Mouse (Mus musculus) heart, adult 8-10 months (tissue): Measurements from ENCODE around the gene Ercc8. TPM values are rescaled to one million over a fixed set of nuclear protein-coding genes. Genes with fewer than 3 reads are reported as not detected.

Experiments
- DNase-seq: peaks from one replicate; pipeline ENCODE4 v3.0.0; 2022; ENCODE audit warnings: low spot score
- total RNA-seq, 4 experiments: library from RNA; stranded (reverse); gene quantifications; 2 replicates each; pipeline ENCODE4 v1.2.4; 2022

The Ercc8 gene
- total RNA-seq, 4 experiments from 2014 or later: 4.0 to 8.0 (median 5.6) TPM

DNA sequence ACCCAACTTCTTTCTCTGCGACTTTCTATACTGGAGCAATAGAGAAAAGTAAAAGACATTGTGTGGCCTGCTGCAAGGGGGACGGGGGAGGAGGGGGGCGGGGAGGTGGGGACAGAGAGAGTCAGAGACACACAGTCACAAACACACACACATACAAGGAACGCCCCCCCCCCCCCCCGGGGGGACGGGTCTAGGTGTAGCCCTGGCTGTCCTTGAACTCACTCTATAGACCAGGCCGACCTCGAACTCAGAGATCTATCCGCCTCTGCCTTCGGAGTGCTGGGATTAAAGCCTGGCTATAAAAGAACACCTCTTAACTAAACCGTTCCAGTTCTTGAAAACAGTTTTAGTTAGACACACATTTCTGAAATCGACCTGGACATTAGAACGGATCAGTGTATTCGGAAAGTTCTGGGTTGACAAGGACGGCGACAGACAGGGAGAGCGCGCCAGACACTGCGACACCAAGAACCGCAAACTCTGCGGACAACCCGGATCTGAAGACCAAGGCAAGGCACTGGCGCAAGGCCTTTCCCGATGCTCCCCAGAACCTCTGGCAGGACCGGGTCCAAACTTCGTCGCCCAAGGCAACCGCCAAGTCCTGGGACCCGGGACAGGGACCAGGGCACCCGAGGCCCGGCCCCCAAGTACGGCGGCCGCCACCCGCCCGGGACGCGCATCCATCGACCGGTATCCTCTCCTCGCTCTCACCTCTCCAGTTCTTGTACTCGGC is 633 bp upstream of the Ercc8 start:
- no peak for DNase-seq

DNA sequence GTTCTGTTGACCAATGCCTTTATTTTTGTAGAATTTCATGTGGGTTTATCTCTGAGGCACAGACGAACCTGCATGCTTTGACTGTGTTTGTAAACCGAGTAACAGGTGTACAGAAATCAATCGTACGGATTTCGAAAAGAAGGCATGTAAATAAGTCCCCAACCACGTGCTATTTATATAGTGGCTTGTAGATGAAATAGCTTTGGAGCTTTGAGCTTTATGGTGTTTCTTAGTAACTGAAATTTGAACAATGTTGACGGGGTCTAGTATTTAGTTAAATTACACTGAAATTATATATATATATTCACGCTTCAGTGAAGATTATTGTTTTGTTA is 677 bp downstream of the Ercc8 start:
- DNase-seq: no peak

DNA sequence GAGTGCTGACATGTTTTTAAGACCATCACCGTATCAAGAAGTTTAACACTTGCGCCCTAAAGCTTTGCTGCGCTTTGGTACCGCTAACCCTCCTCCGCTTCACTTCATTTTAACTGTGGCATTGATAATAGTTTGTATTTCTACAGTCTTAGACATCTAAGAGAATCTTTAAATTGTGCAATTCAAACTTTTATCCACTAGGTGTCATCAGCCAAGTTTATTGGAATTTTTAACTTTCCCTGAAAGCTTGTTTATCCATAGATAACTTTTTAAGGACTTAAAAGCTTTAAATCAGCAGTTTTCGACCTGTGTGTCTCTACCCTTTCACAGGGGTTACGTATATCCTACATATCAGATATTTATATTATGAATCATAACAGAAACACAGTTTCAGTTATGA is 1.4 kb downstream of the Ercc8 start:
- peak; percentile 26 for DNase-seq

- DNase-seq: no peak
These were observed 5.4 kb downstream of the Ercc8 start for GRCm38 (mm10) chr13:108163912-108164311.

GRCm38 (mm10) chr13:108164621-108165020 is 6.1 kb downstream of the Ercc8 start:
- DNase-seq: no peak

- DNase-seq: no peak
These were observed 11.5 kb downstream of the Ercc8 start for GRCm38 (mm10) chr13:108170002-108170401.

DNA sequence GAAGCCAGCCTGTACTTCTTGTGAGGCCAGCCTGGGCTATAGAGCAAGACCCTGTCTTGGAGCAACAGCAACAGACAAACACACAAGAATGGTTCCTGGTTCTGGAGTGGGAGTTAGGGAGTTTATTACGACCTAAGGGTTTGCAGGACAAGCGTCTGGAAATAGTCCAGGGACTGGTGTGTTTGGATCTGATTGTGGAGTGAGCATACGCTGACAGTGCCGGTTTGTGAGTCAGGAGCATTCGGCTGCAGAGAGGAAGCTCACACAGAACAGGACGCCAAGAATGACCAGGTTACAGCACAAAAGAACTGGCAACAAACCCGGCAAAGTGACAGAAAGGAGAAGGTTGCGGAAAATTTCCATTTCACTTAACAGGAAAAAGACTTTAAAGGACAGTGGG is 12.0 kb downstream of the Ercc8 start:
- no peak for DNase-seq

- DNase-seq: no peak
These were observed 21.1 kb downstream of the Ercc8 start for GRCm38 (mm10) chr13:108179618-108180017.

DNA sequence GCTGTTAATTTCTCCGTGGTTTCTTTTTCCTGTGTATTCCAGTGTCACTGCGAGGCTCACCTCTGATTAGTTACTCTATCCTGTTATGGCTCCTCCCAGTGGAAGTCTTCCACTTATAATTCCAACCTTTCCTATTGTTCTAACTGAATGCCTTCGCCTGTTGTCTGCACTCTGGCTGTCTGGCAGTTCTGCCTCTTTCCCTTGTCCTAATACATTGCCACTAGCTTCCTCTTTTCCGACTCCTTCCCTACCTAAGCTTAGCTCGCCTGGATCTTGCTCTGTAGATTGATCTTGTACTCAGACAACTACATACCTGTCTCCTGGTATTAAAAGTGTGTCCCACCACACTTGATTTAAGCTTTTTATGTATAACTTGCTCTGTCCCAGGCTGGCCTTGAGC is 22.3 kb downstream of the Ercc8 start:
- DNase-seq: no peak

- DNase-seq: no peak
These were observed 26.3 kb downstream of the Ercc8 start for GRCm38 (mm10) chr13:108184743-108185255.

DNA sequence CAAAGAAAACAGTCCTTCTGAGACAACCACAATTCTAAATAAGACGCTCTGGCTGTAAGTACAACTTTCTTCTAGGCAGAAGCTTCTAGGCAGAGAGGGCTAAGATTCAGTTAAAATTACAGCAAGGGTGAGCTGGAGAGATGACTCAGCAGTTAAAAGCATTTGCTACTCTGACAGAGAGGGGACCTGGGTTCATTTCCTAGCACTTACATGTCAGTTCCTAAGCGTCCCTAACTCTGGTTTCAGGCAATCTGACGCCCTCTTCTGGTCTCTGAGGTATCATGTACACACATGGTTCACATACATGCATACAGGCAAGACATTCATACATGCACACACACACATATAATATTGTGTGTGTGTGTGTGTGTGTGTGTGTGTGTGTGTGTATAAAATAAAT is 27.0 kb downstream of the Ercc8 start:
- no peak for DNase-seq

DNA sequence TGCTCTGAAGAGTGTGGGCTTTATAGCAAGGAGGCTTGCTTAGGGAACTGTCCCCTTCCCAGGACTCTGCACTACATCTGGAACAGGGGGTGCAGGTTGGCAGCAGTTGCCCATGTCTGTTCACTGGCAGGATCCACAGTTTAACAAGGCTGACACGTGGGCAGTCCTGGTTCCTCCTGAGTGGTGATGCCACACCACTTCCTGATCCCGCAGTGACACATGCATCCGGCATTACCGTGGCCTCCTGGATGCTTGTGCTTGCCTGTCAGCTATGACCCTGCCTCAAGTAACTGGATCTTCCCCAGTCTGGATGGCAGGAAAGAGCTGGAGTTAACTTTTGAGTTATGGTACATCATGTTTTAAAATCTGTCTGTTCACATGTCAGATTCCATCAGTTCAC is 29.5 kb downstream of the Ercc8 start:
- DNase-seq: no peak

- DNase-seq: peak; percentile 18
These were observed 32.7 kb downstream of the Ercc8 start for GRCm38 (mm10) chr13:108191074-108191720.

GRCm38 (mm10) chr13:108195474-108195873 is 36.9 kb downstream of the Ercc8 start:
- no peak for DNase-seq

GRCm38 (mm10) chr13:108204857-108205256 is 46.3 kb downstream of the Ercc8 start:
- DNase-seq: no peak

DNA sequence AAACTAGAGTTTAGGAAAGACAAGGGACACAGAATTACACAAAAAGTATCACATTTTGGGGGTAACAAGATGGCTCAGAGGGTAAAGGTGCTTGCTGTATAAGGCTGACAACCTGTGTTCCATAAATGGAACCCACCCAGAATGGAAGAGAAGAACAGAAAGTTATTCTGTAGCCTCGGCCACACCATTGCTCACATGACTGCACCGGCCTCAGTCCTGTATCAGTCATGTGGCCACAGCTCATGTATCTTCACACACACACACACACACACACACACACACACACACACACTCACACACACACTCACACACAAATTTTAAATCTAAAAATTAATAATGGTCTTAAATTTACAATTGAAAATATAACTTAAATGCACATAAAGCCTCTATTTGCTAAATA is 48.9 kb downstream of the Ercc8 start:
- DNase-seq: no peak

DNA sequence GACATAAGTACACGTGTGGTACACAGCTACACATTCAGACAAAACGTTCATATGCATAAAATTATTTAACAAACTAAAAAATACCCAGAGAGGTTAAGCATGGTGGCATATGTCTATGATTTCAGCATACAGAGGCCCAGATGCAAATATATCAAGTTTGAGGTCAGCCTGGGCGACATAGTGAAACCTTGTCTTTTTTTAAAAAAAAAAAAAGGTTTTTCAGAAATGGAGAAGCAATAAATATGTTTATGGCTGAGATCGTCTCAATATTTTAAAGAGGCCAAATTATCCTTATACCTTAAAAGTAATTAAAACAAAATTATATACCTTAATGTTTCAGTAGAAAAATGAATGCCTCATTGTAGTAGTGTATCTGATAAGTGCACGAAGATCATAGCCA is 49.6 kb downstream of the Ercc8 start:
- no peak for DNase-seq

- DNase-seq: no peak
These were observed 52.4 kb downstream of the Ercc8 start for GRCm38 (mm10) chr13:108210960-108211359.

GRCm38 (mm10) chr13:108212397-108213018 is 54.0 kb downstream of the Ercc8 start:
- no peak for DNase-seq

GRCm38 (mm10) chr13:108214081-108214484 is 55.6 kb downstream of the Ercc8 start, which contains the start of gene Elovl7:
Gene Elovl7, plus strand, starts transcription at chr13:108214404.
- DNase-seq: peak; percentile 8

- DNase-seq: no peak
These were observed 56.1 kb downstream of the Ercc8 start for GRCm38 (mm10) chr13:108214485-108215107.

GRCm38 (mm10) chr13:108215231-108215780 is 56.8 kb downstream of the Ercc8 start:
- no peak for DNase-seq
